Mouse (Mus musculus) gastrocnemius, postnatal 25 days (tissue): Measurements from ENCODE around the gene Nfic. TPM values are rescaled to one million over a fixed set of nuclear protein-coding genes. Genes with fewer than 3 reads are reported as not detected.

ENCODE experiments used
- DNase-seq: peaks from one replicate; pipeline ENCODE4 v3.0.0; 2022
- total RNA-seq, 2 experiments: library from RNA; stranded (reverse); gene quantifications; 1 replicate in 1 of 2; 2 replicates in 1 of 2; pipeline ENCODE4 v1.2.3; 2021

Nfic gene
- total RNA-seq, 2 experiments from 2014 or later: 215 to 268 TPM

- DNase-seq: no peak
These were observed 37.9 kb downstream of the Nfic start for GRCm38 (mm10) chr10:81417227-81418215.

- DNase-seq: peak; percentile 95
These were observed 38.7 kb downstream of the Nfic start for GRCm38 (mm10) chr10:81416581-81417226.

- DNase-seq: peak; percentile 90
These were observed 39.7 kb downstream of the Nfic start for GRCm38 (mm10) chr10:81415549-81416310.

GRCm38 (mm10) chr10:81415146-81415545 lies 40.3 kb downstream of the Nfic start:
- no peak for DNase-seq

- peak; percentile 73 for DNase-seq
These were observed 40.8 kb downstream of the Nfic start for GRCm38 (mm10) chr10:81414682-81415081.

- DNase-seq: peak; percentile 93
These were observed 41.8 kb downstream of the Nfic start for GRCm38 (mm10) chr10:81413310-81414261.

- DNase-seq: no peak
These were observed 42.7 kb downstream of the Nfic start for GRCm38 (mm10) chr10:81412586-81413309.

GRCm38 (mm10) chr10:81411471-81412400 lies 43.7 kb downstream of the Nfic start:
- DNase-seq: peak; percentile 97

- DNase-seq: no peak
These were observed 44.5 kb downstream of the Nfic start for GRCm38 (mm10) chr10:81410981-81411380.

GRCm38 (mm10) chr10:81410350-81410749 lies 45.1 kb downstream of the Nfic start:
- no peak for DNase-seq

- no peak for DNase-seq
These were observed 46.1 kb downstream of the Nfic start for GRCm38 (mm10) chr10:81409330-81409729.

- peak; percentile 87 for DNase-seq
These were observed 46.6 kb downstream of the Nfic start for GRCm38 (mm10) chr10:81408871-81409291.

GRCm38 (mm10) chr10:81408424-81408729 lies 47.1 kb downstream of the Nfic start:
- no peak for DNase-seq

- peak; percentile 81 for DNase-seq
These were observed 47.7 kb downstream of the Nfic start for GRCm38 (mm10) chr10:81407539-81408423.

GRCm38 (mm10) chr10:81406504-81407440 lies 48.7 kb downstream of the Nfic start:
- no peak for DNase-seq

GRCm38 (mm10) chr10:81405588-81406201 lies 49.7 kb downstream of the Nfic start:
- DNase-seq: no peak

GRCm38 (mm10) chr10:81404720-81405119 lies 50.7 kb downstream of the Nfic start:
- no peak for DNase-seq
